Mouse (Mus musculus) cerebellum, adult 2 months (tissue): Measurements from ENCODE around the gene Hs3st3a1.

Experiments
- CTCF ChIP-seq: fragments of 200-500 bp; IDR thresholded peaks from 2 replicates; pipeline ENCODE4 v1.5.1; 2011; ENCODE audit warnings: low read depth, mild to moderate bottlenecking, control low read depth, low read length, moderate library complexity, borderline replicate concordance; ENCODE audit not compliant: insufficient read depth
- POLR2A ChIP-seq: fragments of 200-500 bp; IDR thresholded peaks from 2 replicates; pipeline ENCODE4 v1.6.1; 2011; ENCODE audit warnings: low read length, control low read depth, borderline replicate concordance; ENCODE audit not compliant: insufficient read depth

GRCm38 (mm10) chr11:64505924-64506323 lies 70.8 kb downstream of the Hs3st3a1 start:
- TF ChIP-seq CTCF: no peak
- TF ChIP-seq POLR2A: no peak
